Mouse (Mus musculus) liver, embryonic 12.5 days (tissue): Measurements from ENCODE around the gene Ssh1. TPM values are rescaled to one million over a fixed set of nuclear protein-coding genes. Genes with fewer than 3 reads are reported as not detected.

ENCODE experiments used
- ATAC-seq: fragments of 200-750 bp; cut with Nextera tagmentation; 2 replicates; pipeline ENCODE4 v1.8.0; 2017; ENCODE audit warnings: moderate number of reproducible peaks, mild to moderate bottlenecking, moderate library complexity
- H3K27ac ChIP-seq: fragments of 300-500 bp; sonication (generic); 2 replicates; pipeline ENCODE4 v1.5.1; 2016; ENCODE audit warnings: mild to moderate bottlenecking
- H3K27me3 ChIP-seq: fragments of 300-500 bp; sonication (generic); replicated peaks from 2 replicates; pipeline ENCODE4 v1.6.1; 2016; ENCODE audit warnings: mild to moderate bottlenecking, moderate library complexity
- H3K36me3 ChIP-seq: fragments of 300-500 bp; sonication (generic); 2 replicates; pipeline ENCODE4 v1.6.1; 2016; ENCODE audit warnings: mild to moderate bottlenecking, moderate library complexity
- H3K4me1 ChIP-seq: fragments of 300-500 bp; sonication (generic); 2 replicates; pipeline ENCODE4 v1.6.1; 2016
- H3K4me2 ChIP-seq: fragments of 300-500 bp; sonication (generic); 2 replicates; pipeline ENCODE4 v1.6.1; 2016; ENCODE audit warnings: mild to moderate bottlenecking, moderate library complexity
- H3K4me3 ChIP-seq: fragments of 300-500 bp; sonication (generic); 2 replicates; pipeline ENCODE4 v1.5.1; 2016; ENCODE audit warnings: mild to moderate bottlenecking, moderate library complexity
- H3K9ac ChIP-seq: fragments of 300-500 bp; sonication (generic); 2 replicates; pipeline ENCODE4 v1.6.1; 2016; ENCODE audit warnings: mild to moderate bottlenecking, moderate library complexity
- H3K9me3 ChIP-seq: fragments of 300-500 bp; sonication (generic); replicated peaks from 2 replicates; pipeline ENCODE4 v1.6.1; 2016; ENCODE audit warnings: mild to moderate bottlenecking, moderate library complexity
- WGBS: fragments of 180-500 bp; shearing (Covaris S2); methylation state at CpG from one replicate; pipeline ENCODE4 v1.1.7; 2016; ENCODE audit not compliant: insufficient replicate concordance; 5-methylcytosine and 5-hydroxymethylcytosine counted together
- polyA plus RNA-seq: library from polyadenylated mRNA; unstranded; fragments of >200 nt; fragmentation: Nextera tagmentation; extraction: Ambion mirVana; gene quantifications from 2 replicates; pipeline ENCODE4 v1.2.1, GENCODE M21; 2016

The Ssh1 gene
- polyA plus RNA-seq = 8.9 and 10.9 TPM in 2 replicates

DNA sequence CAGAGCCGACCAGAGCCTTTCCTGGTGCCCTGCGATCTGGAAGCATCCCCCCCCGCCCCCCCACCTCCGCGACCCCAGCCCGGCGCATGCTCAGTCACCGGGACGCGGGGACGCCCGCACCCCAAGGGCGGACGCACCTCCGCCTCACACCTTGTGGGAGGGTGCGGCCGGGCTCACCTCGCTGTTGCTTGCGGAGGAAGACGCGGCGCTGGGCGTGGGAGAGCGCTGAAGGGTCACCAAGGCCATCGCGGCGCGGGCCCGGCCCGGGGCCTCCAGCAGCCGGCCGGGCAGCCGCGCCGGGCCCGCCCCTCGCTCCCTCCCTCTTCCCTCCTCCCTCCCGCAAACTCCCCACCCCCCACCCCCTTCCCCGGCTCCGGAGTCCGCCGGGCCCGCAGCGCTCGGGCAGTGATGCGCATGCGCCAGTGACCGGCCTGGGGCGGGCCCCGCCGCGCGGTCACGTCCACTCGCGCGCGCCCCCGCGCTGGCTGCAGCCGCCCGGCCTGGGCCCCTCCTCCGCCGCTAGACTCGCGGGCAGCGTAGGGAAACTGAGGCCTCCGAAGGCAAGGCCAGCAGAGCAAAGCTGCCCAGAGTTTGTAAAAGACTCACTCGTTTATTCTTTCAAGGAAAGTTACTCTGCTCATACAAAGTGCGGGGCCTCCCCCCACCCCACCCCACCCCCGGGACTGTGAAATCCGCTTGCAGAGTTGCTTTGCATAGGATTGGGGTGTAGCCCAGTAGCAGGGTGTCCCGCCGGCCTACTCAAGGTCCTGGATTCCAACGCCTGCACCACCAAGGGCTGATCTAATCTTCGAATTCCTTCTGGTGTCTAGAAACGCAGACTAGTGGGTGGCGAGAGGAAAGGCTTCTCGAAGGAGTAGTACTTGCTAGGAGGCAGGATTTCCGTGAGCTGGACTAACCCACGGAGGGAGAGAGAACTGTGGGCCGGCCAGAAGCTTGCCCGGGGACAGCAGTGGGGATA, at the start of gene Ssh1:
Gene Ssh1, minus strand, starts transcription at position 408 of the 979 bp plus-strand sequence.
- H3K9me3 ChIP-seq = no peaks in the 10 kb centered on the region
- H3K4me1 ChIP-seq = peaks cover 60% of the 10 kb centered on the region
- H3K4me3 ChIP-seq = peak within 1 kb of the TSS; percentile 85
- WGBS = 2% methylated on average over 69 of the region's 83 CpGs
- ATAC-seq = peak; percentile 80
- peaks cover 18% of the 10 kb centered on the region for H3K27me3 ChIP-seq
- peak within 1 kb of the TSS; percentile 89 for H3K27ac ChIP-seq
- H3K36me3 ChIP-seq = peaks cover 6% of the 10 kb centered on the region
- peak within 1 kb of the TSS; percentile 94 for H3K9ac ChIP-seq
- peak within 1 kb of the TSS; percentile 98 for H3K4me2 ChIP-seq

DNA sequence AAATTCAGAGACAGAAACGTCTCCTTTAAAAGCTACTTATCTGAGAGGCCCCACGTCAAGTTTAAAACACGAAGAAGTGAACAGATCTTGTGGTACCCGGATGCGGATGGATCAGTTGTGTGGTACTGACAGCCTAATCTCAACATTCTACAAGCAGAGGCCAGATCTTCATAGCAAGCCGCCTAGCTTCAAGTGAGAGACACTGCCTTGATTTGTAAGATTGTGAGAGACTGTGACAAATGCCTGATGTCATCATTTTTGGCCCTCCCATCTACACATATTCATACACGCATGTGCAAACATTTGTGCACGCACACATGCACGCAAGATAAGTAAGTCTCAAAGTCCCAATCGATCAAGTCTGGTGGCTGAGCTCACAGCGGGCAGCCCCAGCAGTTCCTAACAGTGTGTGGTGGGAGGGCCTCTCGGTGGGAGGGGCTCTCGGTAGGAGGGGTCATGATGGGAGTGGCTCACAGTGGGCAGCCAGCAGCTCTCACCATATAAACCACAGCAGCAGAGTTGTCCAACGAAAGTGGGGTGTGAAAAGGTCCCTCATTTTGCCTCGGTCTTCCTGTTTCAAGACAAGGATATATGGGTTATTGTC, 47.7 kb upstream of the Ssh1 start:
- ATAC-seq = peak; percentile 77
- Histone ChIP-seq H3K4me3 (no peak overlapping the region), H3K36me3 (no peaks in the 10 kb centered on the region), H3K27me3 (peaks cover 24% of the 10 kb centered on the region), H3K9ac (no peak overlapping the region), H3K4me1 (peaks cover 18% of the 10 kb centered on the region), H3K4me2 (peak overlapping the region; percentile 7; the same call in 1 of the 2 replicates), H3K9me3 (no peaks in the 10 kb centered on the region), H3K27ac (no peak overlapping the region)
- WGBS = 12% methylated on average over 15 of the region's 15 CpGs

DNA sequence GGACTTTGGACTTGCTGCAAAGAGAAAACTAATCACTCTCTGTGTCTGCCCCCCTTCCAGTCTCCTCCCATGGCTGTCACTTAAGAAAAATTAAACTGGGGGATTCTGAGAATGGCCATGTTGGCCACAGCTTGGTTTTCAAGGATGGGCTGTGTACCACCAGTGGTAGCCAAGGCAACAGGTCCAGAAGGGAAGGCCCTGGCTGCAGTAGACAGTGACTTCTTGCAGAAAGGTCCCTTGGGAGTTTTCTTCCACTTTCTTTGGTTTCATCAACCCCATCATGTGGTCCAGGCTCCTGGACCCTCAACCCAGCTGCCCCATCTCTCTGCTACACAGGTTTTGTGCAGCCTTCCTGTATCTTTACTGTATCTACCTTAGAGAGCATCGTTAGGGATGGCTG, 47.2 kb upstream of the Ssh1 start:
- 39% methylated on average over 1 of the region's 1 CpGs for WGBS

DNA sequence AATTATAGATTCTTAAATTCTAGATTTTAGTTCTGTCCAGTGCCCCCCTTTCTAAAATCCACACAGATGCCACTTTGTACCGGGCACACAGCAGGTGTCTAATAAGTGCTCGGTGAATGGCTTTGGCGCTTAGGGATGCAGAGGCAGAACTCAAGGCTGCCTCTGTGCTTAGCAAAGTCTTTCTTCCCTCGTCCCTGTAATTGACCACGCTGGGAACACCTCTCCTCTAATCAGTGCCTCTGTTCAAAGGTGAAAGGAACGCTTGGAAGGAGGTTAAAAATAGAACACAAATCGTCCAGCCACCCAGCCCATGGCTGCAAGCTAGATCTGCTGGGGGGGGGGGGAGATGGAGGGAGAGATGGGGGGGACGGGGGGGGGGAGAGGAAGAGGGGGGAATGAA, 46.8 kb upstream of the Ssh1 start:
- H3K4me2 ChIP-seq = no peak overlapping the region
- no peak overlapping the region for H3K4me3 ChIP-seq
- H3K9ac ChIP-seq = no peak overlapping the region
- H3K36me3 ChIP-seq = no peaks in the 10 kb centered on the region
- no peak for ATAC-seq
- H3K27me3 ChIP-seq = peaks cover 28% of the 10 kb centered on the region
- WGBS = 46% methylated on average over 7 of the region's 8 CpGs
- no peaks in the 10 kb centered on the region for H3K9me3 ChIP-seq
- H3K4me1 ChIP-seq = peaks cover 18% of the 10 kb centered on the region
- H3K27ac ChIP-seq = no peak overlapping the region

More for the DNA sequence above, 47.2 kb upstream of the Ssh1 start:
- no peak overlapping the region for H3K9ac ChIP-seq
- H3K4me2 ChIP-seq = no peak overlapping the region
- ATAC-seq = no peak
- no peaks in the 10 kb centered on the region for H3K9me3 ChIP-seq
- H3K4me3 ChIP-seq = no peak overlapping the region
- peaks cover 28% of the 10 kb centered on the region for H3K27me3 ChIP-seq
- peaks cover 18% of the 10 kb centered on the region for H3K4me1 ChIP-seq
- no peak overlapping the region for H3K27ac ChIP-seq
- no peaks in the 10 kb centered on the region for H3K36me3 ChIP-seq

DNA sequence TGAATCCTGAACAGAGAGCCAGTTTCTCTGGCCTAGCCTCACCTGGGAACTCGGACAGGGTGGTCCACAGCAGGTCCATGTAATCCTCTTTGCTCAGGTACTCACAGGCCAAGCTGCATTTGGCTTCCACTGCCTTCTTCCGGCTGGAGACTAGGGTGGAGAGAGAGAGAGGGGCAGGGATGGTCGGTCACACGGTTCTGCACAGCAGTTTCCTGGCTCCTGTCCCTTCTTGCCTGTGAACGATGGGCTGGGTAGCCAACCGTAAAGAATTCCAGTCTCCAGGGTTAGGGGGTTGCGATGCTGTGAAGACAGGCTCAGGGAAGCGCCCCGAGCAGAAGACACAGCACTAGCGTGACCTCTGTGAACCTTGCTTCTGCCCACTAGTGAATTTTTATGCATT, 41.4 kb upstream of the Ssh1 start:
- H3K4me2 ChIP-seq = no peak overlapping the region
- no peak overlapping the region for H3K9ac ChIP-seq
- H3K4me1 ChIP-seq = no peaks in the 10 kb centered on the region
- no peaks in the 10 kb centered on the region for H3K9me3 ChIP-seq
- peaks cover 20% of the 10 kb centered on the region for H3K27me3 ChIP-seq
- WGBS = 60% methylated on average over 10 of the region's 10 CpGs
- no peak for ATAC-seq
- no peak overlapping the region for H3K4me3 ChIP-seq
- no peak overlapping the region for H3K27ac ChIP-seq
- no peaks in the 10 kb centered on the region for H3K36me3 ChIP-seq

DNA sequence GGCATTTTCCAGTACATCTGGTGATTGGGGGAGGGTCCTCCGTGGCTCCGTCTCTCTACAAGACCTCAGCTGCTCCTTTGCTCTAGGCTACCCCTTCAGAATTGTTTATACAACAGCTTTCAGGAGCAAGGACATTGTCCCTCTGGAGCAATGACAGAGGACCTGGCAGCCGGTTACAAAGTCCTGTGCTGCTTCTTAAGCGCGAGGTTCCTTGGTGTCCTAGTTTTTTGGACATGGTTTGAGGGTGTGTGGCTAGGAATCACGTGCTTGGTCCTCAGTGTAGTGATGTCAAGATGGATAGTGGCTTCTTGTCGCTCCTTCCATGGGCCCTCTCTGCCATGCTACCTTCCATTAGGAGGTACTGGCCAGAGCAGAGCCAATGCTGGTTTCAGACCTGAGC, 40.7 kb upstream of the Ssh1 start:
- no peak overlapping the region for H3K4me3 ChIP-seq
- no peaks in the 10 kb centered on the region for H3K4me1 ChIP-seq
- H3K27me3 ChIP-seq = peaks cover 20% of the 10 kb centered on the region
- 62% methylated on average over 7 of the region's 7 CpGs for WGBS
- no peak overlapping the region for H3K9ac ChIP-seq
- ATAC-seq = no peak
- H3K27ac ChIP-seq = no peak overlapping the region
- no peaks in the 10 kb centered on the region for H3K36me3 ChIP-seq
- no peaks in the 10 kb centered on the region for H3K9me3 ChIP-seq
- no peak overlapping the region for H3K4me2 ChIP-seq

DNA sequence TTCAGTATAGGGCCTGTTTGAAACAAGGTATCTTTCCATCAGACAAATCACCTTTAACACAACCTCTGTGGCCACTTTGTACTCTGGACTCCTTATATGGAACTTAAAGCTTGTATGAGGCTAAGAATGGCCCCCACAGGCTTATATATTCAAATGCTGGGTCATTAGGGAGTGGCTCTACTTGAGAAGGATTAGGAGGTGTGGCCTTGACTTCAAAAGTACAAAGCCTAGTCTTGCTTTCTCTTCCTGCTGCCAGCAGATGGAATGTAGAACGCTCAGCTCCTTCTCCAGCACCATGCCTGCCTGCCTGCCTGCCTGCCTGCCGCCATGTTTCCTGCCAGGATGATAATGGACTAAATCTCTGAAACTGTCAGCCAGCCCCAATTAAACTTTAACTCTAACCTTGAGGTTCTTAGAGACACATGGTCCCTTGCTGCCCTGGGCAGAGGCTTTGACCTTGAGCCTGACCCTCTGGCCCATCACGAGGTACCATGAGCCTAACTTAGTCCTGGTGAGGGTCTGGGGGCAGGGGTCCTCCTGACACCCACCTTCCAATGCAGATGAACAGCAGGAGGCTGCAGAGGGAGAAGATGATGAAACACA, 38.6 kb upstream of the Ssh1 start:
- no peaks in the 10 kb centered on the region for H3K36me3 ChIP-seq
- ATAC-seq = no peak
- WGBS = 46% methylated on average over 3 of the region's 3 CpGs
- H3K9me3 ChIP-seq = no peaks in the 10 kb centered on the region
- H3K4me1 ChIP-seq = no peaks in the 10 kb centered on the region
- H3K27ac ChIP-seq = no peak overlapping the region
- no peak overlapping the region for H3K4me3 ChIP-seq
- no peak overlapping the region for H3K9ac ChIP-seq
- peaks cover 28% of the 10 kb centered on the region for H3K27me3 ChIP-seq
- no peak overlapping the region for H3K4me2 ChIP-seq

DNA sequence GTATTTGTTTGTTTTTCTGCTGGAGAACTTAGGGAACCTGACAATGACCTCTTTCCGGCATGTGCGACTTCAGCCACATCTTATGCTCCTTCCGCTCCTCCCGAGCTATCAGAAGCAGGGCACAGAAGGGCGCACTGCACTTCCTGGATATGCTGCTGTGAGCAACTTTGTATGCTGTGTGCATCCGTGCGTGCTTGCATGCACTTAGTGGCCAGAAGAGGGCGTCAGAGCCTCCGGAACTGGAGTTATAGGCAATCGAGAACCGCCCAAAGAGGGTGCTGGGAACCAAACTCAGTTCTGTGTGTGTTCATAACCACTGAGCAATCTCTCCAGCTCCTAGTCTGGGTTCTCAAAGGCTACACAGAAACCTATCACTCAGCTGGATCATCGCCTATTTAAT, 37.0 kb upstream of the Ssh1 start:
- Histone ChIP-seq H3K27me3 (peaks cover 32% of the 10 kb centered on the region), H3K4me3 (no peak overlapping the region), H3K4me2 (no peak overlapping the region), H3K27ac (no peak overlapping the region), H3K4me1 (no peaks in the 10 kb centered on the region), H3K36me3 (no peaks in the 10 kb centered on the region), H3K9me3 (no peaks in the 10 kb centered on the region), H3K9ac (no peak overlapping the region)
- WGBS = 74% methylated on average over 12 of the region's 12 CpGs
- ATAC-seq = no peak

DNA sequence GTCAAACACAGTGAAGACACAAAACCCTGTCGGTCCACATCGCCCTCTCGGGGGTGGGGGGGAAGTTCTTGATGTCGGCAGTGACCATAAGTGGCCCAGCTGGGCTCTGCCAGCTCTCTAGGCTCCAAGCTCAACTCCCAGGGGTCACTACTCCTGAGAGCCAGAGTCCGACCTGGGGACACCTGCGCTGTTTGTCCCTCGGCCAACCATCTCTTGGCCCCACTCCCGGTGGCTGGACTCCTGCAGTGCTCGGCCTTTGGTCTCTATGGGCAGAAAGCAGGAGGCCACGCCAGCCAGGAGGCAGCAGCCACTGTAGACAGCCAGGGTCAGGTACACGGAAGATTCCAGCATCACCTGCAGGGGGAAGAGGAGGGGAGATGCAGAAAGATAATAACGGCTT, 34.4 kb upstream of the Ssh1 start:
- 69% methylated on average over 12 of the region's 12 CpGs for WGBS

DNA sequence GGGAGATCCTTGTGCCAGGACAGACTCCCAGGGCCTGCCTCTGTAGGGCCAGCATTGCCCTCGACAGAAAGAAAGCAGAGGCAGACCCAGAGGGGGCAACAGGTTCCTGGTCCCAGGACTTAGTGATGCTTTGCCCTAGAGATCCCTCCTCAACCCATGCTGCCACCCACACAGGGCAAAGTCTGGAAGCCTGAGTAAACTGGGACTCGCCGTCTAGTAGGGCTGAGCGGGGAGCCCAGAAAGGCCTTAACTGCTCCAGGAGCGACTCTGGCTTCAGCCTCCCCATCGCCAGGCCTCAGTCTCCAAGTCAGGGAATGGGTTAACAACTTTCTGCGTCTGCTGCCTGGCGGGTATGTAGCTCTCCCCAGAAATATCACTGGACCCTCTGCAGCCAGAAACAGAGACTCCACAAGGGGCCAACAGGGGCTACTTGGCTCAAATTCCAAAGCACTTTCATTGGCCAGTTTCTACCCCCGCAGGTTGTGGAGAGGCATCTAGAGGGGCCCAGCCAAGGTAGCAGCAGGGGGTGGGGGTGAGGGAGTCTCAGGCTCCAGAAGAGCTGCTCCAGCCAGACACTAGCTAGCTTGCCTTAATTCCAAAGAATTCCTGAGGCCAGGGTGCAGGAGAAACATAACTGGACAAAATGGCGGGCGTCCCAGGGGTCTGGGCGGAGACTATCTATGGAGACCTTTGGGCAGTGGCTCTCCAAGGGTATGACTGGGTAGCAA, 33.7 kb upstream of the Ssh1 start:
- no peak for ATAC-seq

More for the DNA sequence above, 34.4 kb upstream of the Ssh1 start:
- ATAC-seq = no peak
- peaks cover 45% of the 10 kb centered on the region for H3K27me3 ChIP-seq
- no peaks in the 10 kb centered on the region for H3K36me3 ChIP-seq
- no peak overlapping the region for H3K4me2 ChIP-seq
- H3K4me1 ChIP-seq = peaks cover 6% of the 10 kb centered on the region; the same call in 1 of the 2 replicates
- no peaks in the 10 kb centered on the region for H3K9me3 ChIP-seq
- no peak overlapping the region for H3K4me3 ChIP-seq
- no peak overlapping the region for H3K27ac ChIP-seq
- no peak overlapping the region for H3K9ac ChIP-seq

DNA sequence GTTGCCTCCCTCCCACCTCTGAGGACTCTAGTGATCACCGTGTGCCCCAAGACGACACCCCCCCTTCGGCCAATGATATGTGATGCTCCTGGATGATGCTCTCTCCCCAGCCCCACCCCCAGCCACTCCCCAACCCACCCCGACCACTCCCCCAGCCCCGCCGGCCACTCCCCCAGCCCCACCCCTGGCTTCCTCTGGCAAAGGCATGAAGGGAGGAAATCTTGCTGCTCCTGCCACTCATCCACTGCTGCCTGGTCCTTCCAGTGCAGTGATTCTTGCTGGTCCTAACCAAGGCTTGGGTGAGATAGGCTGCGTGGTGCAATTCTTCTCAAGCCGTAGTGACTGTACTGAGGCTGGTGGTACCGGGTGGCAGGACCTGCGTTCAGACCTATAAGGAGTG, 31.2 kb upstream of the Ssh1 start:
- Histone ChIP-seq H3K27me3 (peaks cover 48% of the 10 kb centered on the region), H3K27ac (no peak overlapping the region), H3K36me3 (no peaks in the 10 kb centered on the region), H3K9ac (no peak overlapping the region), H3K9me3 (no peaks in the 10 kb centered on the region), H3K4me3 (no peak overlapping the region), H3K4me1 (peaks cover 6% of the 10 kb centered on the region; the same call in 1 of the 2 replicates), H3K4me2 (no peak overlapping the region)
- no peak for ATAC-seq
- 15% methylated on average over 8 of the region's 10 CpGs for WGBS

More for the DNA sequence above, 33.7 kb upstream of the Ssh1 start:
- Histone ChIP-seq H3K27ac (no peak overlapping the region), H3K27me3 (peaks cover 45% of the 10 kb centered on the region), H3K4me2 (no peak overlapping the region), H3K9ac (no peak overlapping the region), H3K4me3 (no peak overlapping the region), H3K4me1 (peaks cover 6% of the 10 kb centered on the region; the same call in 1 of the 2 replicates), H3K36me3 (no peaks in the 10 kb centered on the region), H3K9me3 (no peaks in the 10 kb centered on the region)
- 72% methylated on average over 12 of the region's 12 CpGs for WGBS
